Mouse (Mus musculus): ENCODE measurements around the gene Nr2e1. TPM values are rescaled to one million over a fixed set of nuclear protein-coding genes. Genes with fewer than 3 reads are reported as not detected.

Nr2e1 gene
- polyA plus RNA-seq, 1 experiment from 2014 or later = not detected

GRCm38 (mm10) chr10:42591185-42591992 lies 8.0 kb upstream of the Nr2e1 start:
- H3K9ac ChIP-seq (ENCODE audit: low read depth, low read length) = no peak overlapping the region
- no peak for DNase-seq (ENCODE audit: low spot score)
- peak overlapping the region; percentile 57 for H3K4me2 ChIP-seq
- no peak for ATAC-seq (replicated peaks; ENCODE audit: low FRiP score)
- H3K27me3 ChIP-seq (replicated peaks; ENCODE audit: control insufficient read depth, insufficient read depth, low read length) = peaks cover 99% of the 10 kb centered on the region
- H3K36me3 ChIP-seq (ENCODE audit: control insufficient read depth, insufficient read depth, low read length) = no peaks in the 10 kb centered on the region
- H3K4me3 ChIP-seq (ENCODE audit: low read depth, low read length) = peak overlapping the region; percentile 32
- H3K4me1 ChIP-seq (replicated peaks; ENCODE audit: control insufficient read depth, insufficient read depth, low read length) = peaks cover 3% of the 10 kb centered on the region; the same call in 1 of the 2 replicates
- no peaks in the 10 kb centered on the region for H3K9me3 ChIP-seq (ENCODE audit: control insufficient read depth, low read length)
- no peak overlapping the region for H3K27ac ChIP-seq (ENCODE audit: low read depth, low read length)
- WGBS = under 1% methylated on average over 67 of the region's 67 CpGs

DNA sequence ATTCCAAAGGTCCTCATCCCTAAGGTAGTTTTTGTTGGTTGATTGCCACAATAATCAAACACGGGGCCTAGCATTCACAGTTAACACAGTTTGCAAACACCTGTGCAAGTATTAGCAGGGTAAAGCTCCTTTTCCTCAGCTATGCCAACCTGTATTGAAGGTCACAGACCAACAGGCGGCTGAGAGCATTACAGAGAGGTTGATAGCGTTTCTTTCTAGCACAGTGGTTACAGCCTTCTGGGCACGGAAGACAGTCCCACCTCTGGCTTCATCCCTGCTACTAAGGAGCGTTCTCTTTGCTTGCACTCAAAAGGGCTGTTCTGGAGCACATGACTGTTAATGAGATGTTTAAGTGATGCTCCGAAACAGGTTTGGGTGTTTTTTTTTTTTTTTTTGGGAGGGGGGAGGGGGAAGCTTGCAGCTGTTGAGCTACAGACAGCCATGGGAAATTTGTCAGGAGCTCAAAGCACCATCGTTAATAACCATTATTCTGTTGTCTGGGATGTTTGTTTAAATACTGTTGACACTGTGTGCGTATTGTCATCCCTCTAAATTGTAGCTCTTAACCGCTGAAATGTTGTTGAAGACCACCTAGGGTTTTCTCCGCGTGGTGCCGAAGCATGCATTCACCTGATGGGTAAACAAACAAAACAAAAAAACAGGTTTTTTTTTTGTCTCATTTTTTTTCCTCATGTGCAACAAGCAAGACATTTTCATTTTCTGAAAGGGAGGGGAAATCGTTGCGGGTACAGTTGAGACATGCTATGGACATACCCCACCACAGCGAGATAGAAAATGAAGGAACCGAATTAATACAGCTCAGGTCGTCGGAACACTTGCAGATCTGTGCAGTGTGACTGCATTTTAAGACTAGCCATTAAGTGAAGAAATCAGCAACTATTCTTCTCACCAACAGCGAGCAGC lies 7.1 kb upstream of the Nr2e1 start:
- peaks cover 3% of the 10 kb centered on the region; the same call in 1 of the 2 replicates for H3K4me1 ChIP-seq (replicated peaks; ENCODE audit: control insufficient read depth, insufficient read depth, low read length)
- H3K4me3 ChIP-seq (ENCODE audit: low read depth, low read length) = no peak overlapping the region; the same call in 1 of the 2 replicates
- 3% methylated on average over 19 of the region's 19 CpGs for WGBS
- no peaks in the 10 kb centered on the region for H3K36me3 ChIP-seq (ENCODE audit: control insufficient read depth, insufficient read depth, low read length)
- H3K27me3 ChIP-seq (replicated peaks; ENCODE audit: control insufficient read depth, insufficient read depth, low read length) = peaks cover 100% of the 10 kb centered on the region
- DNase-seq (ENCODE audit: low spot score) (no peak), ATAC-seq (replicated peaks; ENCODE audit: low FRiP score) (no peak)
- H3K9ac ChIP-seq (ENCODE audit: low read depth, low read length) = no peak overlapping the region
- no peak overlapping the region for H3K27ac ChIP-seq (ENCODE audit: low read depth, low read length)
- no peaks in the 10 kb centered on the region for H3K9me3 ChIP-seq (ENCODE audit: control insufficient read depth, low read length)
- H3K4me2 ChIP-seq = no peak overlapping the region; the same call in 1 of the 2 replicates

DNA sequence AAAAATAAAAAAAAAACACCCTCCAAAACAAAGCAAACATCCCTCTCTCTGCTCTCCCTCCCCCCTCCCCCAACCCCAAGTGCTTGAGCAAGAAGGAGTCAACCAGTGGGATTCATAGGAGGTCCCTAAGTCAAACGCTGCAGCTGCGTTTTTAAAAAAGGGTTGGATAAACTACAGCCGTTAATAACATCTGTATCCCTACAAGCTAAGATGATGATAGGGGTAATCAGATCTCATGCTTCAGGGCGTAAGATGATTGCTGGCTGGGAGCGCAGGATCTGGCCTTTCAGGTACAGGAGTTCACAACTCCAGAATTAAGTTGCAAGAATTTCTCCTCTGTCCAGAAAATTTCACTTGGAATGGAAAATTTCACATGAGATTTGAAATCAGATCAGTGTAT lies 6.1 kb upstream of the Nr2e1 start:
- ATAC-seq (replicated peaks; ENCODE audit: low FRiP score) (no peak), DNase-seq (ENCODE audit: low spot score) (no peak)
- Histone ChIP-seq H3K27me3 (replicated peaks; ENCODE audit: control insufficient read depth, insufficient read depth, low read length) (peaks cover 100% of the 10 kb centered on the region), H3K27ac (ENCODE audit: low read depth, low read length) (no peak overlapping the region), H3K9ac (ENCODE audit: low read depth, low read length) (no peak overlapping the region), H3K4me3 (ENCODE audit: low read depth, low read length) (no peak overlapping the region), H3K9me3 (ENCODE audit: control insufficient read depth, low read length) (no peaks in the 10 kb centered on the region), H3K4me1 (replicated peaks; ENCODE audit: control insufficient read depth, insufficient read depth, low read length) (peaks cover 3% of the 10 kb centered on the region; the same call in 1 of the 2 replicates), H3K36me3 (ENCODE audit: control insufficient read depth, insufficient read depth, low read length) (no peaks in the 10 kb centered on the region), H3K4me2 (no peak overlapping the region)
- WGBS = 5% methylated on average over 5 of the region's 5 CpGs

DNA sequence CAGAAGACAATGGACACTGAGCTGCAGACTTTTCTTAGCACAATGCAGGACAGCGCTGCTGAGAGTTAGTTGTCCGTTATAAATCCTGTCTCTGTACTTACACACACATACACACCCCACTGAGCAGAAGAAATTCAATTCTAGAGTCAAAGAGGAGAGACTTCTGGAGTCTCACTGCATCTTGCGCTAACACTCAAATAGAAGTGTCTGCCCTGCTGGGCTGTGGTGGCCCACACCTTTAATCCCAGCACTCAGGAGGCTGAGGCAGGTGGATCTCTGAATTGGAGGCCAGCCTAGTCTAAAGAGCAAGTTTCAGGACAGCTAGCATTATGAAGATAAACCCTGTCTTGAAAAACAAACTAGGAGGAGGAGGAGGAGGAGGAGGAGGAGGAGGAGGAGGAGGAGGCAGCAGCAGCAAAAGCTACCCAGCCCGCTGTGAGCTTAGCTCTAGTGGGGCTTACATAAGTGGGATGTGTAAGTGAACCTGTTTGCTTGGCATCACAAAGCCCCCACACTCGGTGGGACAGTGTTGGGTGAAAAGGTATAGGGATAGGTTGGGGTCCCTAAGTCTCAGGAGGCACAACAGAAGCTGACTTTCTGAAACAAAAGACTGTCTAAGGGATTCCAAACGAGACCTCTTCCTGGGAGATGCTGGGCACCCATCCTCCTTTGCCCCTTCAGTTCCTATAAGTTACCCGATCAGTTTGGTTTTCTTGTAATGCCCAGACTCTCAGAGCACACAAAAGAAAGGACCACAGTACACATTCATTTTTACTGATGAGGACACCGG lies 4.7 kb upstream of the Nr2e1 start:
- ATAC-seq (replicated peaks; ENCODE audit: low FRiP score) = no peak

DNA sequence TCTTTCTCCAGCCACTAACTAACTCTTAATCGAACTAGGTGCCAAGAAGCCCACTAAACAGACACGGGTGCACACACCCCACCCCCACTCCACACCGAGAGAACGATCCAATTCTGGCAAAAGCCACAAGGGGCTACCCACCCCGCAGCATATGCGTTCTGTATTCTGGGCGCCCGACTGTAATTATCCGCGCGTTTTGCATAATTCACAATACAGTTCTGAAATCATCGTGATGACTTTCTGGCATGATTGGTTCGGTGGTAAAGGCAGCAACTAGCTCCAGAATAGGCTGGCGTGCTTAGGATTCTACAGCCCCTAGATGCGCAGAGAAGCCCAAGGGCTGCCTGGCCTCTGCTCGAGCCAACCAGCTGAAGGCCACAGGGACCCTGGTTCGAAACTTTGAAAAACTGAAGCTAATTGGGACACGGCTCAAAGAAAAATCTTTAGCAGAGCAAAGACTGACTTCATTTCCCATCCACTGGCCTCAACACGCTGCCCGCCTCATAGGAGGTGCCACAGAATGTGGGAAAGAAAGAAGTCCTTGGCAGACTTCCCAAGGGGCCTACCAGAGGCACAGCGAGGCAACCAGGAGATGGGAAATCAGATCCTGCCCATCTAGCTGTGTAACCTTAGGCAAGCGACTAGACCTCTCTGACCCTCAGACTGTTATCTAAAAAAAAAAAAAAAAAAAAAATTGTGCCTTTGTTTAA lies 2.3 kb upstream of the Nr2e1 start:
- Histone ChIP-seq H3K36me3 (ENCODE audit: control insufficient read depth, insufficient read depth, low read length) (no peaks in the 10 kb centered on the region), H3K9ac (ENCODE audit: low read depth, low read length) (no peak overlapping the region), H3K27me3 (replicated peaks; ENCODE audit: control insufficient read depth, insufficient read depth, low read length) (peaks cover 99% of the 10 kb centered on the region), H3K27ac (ENCODE audit: low read depth, low read length) (no peak overlapping the region), H3K4me3 (ENCODE audit: low read depth, low read length) (no peak overlapping the region), H3K4me1 (replicated peaks; ENCODE audit: control insufficient read depth, insufficient read depth, low read length) (0 out of 2 replicates have a peak, but pooled peaks cover 5% of the 10 kb centered on the region), H3K4me2 (no peak overlapping the region), H3K9me3 (ENCODE audit: control insufficient read depth, low read length) (no peaks in the 10 kb centered on the region)
- 8% methylated on average over 22 of the region's 22 CpGs for WGBS
- no peak for DNase-seq (ENCODE audit: low spot score)
- no peak for ATAC-seq (replicated peaks; ENCODE audit: low FRiP score)

More for the DNA sequence above, 4.7 kb upstream of the Nr2e1 start:
- Histone ChIP-seq H3K4me1 (replicated peaks; ENCODE audit: control insufficient read depth, insufficient read depth, low read length) (peaks cover 6% of the 10 kb centered on the region; the same call in 1 of the 2 replicates), H3K4me2 (no peak overlapping the region), H3K4me3 (ENCODE audit: low read depth, low read length) (no peak overlapping the region), H3K27ac (ENCODE audit: low read depth, low read length) (no peak overlapping the region), H3K9ac (ENCODE audit: low read depth, low read length) (no peak overlapping the region), H3K36me3 (ENCODE audit: control insufficient read depth, insufficient read depth, low read length) (no peaks in the 10 kb centered on the region), H3K9me3 (ENCODE audit: control insufficient read depth, low read length) (no peaks in the 10 kb centered on the region), H3K27me3 (replicated peaks; ENCODE audit: control insufficient read depth, insufficient read depth, low read length) (peaks cover 100% of the 10 kb centered on the region)
- no peak for DNase-seq (ENCODE audit: low spot score)
- 7% methylated on average over 8 of the region's 8 CpGs for WGBS

GRCm38 (mm10) chr10:42585156-42585555 lies 1.7 kb upstream of the Nr2e1 start:
- DNase-seq (ENCODE audit: low spot score) = no peak

DNA sequence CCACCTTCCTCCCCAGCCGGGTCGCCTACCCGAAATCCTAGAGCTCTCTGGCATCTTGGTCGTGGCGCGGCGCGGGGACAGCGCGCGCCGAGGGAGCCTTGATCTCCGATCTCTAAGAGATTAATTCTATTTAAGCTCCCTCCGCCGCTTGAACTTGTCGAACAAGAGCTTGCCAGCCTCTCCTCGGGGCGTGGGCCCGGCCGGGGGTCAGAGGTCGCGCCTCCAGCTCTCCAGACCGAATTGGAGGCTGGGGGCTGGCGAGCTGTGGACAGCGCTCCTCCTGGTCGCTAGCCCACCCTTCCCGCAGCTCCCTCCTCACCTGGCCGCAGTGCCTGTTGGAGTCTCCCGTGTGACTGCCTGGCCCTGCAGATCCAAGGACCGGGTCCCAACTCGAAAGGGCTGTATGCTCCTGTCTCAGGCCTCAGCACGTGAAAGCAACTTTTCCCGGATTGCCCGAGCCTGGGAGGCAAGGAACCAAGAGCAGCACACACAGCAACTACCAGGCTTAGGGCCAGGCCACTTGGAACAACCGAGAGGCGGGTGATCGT lies 1.1 kb upstream of the Nr2e1 start:
- Histone ChIP-seq H3K36me3 (ENCODE audit: control insufficient read depth, insufficient read depth, low read length) (no peaks in the 10 kb centered on the region), H3K27ac (ENCODE audit: low read depth, low read length) (no peak overlapping the region), H3K27me3 (replicated peaks; ENCODE audit: control insufficient read depth, insufficient read depth, low read length) (peaks cover 99% of the 10 kb centered on the region), H3K4me3 (ENCODE audit: low read depth, low read length) (no peak overlapping the region), H3K4me2 (no peak overlapping the region), H3K9ac (ENCODE audit: low read depth, low read length) (no peak overlapping the region), H3K4me1 (replicated peaks; ENCODE audit: control insufficient read depth, insufficient read depth, low read length) (peaks cover 5% of the 10 kb centered on the region; the same call in 1 of the 2 replicates), H3K9me3 (ENCODE audit: control insufficient read depth, low read length) (no peaks in the 10 kb centered on the region)
- 2% methylated on average over 37 of the region's 37 CpGs for WGBS
- ATAC-seq (replicated peaks; ENCODE audit: low FRiP score) (no peak), DNase-seq (ENCODE audit: low spot score) (no peak)

More at GRCm38 (mm10) chr10:42585156-42585555, 1.7 kb upstream of the Nr2e1 start:
- Histone ChIP-seq H3K9me3 (ENCODE audit: control insufficient read depth, low read length) (no peaks in the 10 kb centered on the region), H3K27me3 (replicated peaks; ENCODE audit: control insufficient read depth, insufficient read depth, low read length) (peaks cover 99% of the 10 kb centered on the region), H3K9ac (ENCODE audit: low read depth, low read length) (no peak overlapping the region), H3K4me1 (replicated peaks; ENCODE audit: control insufficient read depth, insufficient read depth, low read length) (peaks cover 5% of the 10 kb centered on the region; the same call in 1 of the 2 replicates), H3K36me3 (ENCODE audit: control insufficient read depth, insufficient read depth, low read length) (no peaks in the 10 kb centered on the region), H3K27ac (ENCODE audit: low read depth, low read length) (no peak overlapping the region), H3K4me2 (no peak overlapping the region), H3K4me3 (ENCODE audit: low read depth, low read length) (no peak overlapping the region)
- 4% methylated on average over 8 of the region's 8 CpGs for WGBS
- no peak for ATAC-seq (replicated peaks; ENCODE audit: low FRiP score)

All from liver, embryonic 11.5 days (tissue).